Mouse (Mus musculus) granulocyte monocyte progenitor cell, adult 5-6 weeks (primary cell): ENCODE data around the gene Gm28374. TPM values are rescaled to one million over a fixed set of nuclear protein-coding genes. Genes with fewer than 3 reads are reported as not detected.
"Not testable (repeated sequence)": the region's sequence is repeated elsewhere in the genome, so short reads cannot be mapped to it uniquely, and the experiment has no call there.

ENCODE experiments used
- ATAC-seq: replicated peaks from 2 replicates; pipeline ENCODE4 v1.8.0; 2016; ENCODE audit warnings: mild to moderate bottlenecking, moderate TSS enrichment, inconsistent platforms; ENCODE audit not compliant: poor library complexity, severe bottlenecking
- total RNA-seq, 2 experiments: library from RNA; stranded (forward) in 1 of 2; stranded (reverse) in 1 of 2; fragments of 200-712, 200-1000 nt in 1 of 2; fragments of >200 nt in 1 of 2; fragmentation: Nextera tagmentation in 1 of 2; gene quantifications; 2 replicates each; pipeline ENCODE4 v1.2.3; 2014 to 2017

The Gm28374 gene
- total RNA-seq, 2 experiments from 2014 or later, result not detected

- no peak for ATAC-seq
Measured at GRCm38 (mm10) chr19:6058966-6059365, 23.1 kb downstream of the Gm28374 start.

GRCm38 (mm10) chr19:6058513-6058912, 23.5 kb downstream of the Gm28374 start:
- ATAC-seq, result no peak

- peak; percentile 76 for ATAC-seq
Measured at GRCm38 (mm10) chr19:6057313-6058096, 24.6 kb downstream of the Gm28374 start, which contains the start of the genes Mrpl49 and Fau. Gene Mrpl49 (minus strand): TSS chr19:6057785. Gene Fau (plus strand): TSS chr19:6057844.

GRCm38 (mm10) chr19:6056696-6057095, 25.4 kb downstream of the Gm28374 start:
- ATAC-seq, result no peak

- ATAC-seq, result no peak
Measured at GRCm38 (mm10) chr19:6054296-6054695, 27.8 kb downstream of the Gm28374 start.

GRCm38 (mm10) chr19:6052516-6052915, 29.5 kb downstream of the Gm28374 start:
- no peak for ATAC-seq

GRCm38 (mm10) chr19:6048681-6049410, 33.2 kb downstream of the Gm28374 start:
- no peak for ATAC-seq

GRCm38 (mm10) chr19:6047899-6048166, 34.2 kb downstream of the Gm28374 start:
- ATAC-seq, result no peak

GRCm38 (mm10) chr19:6047154-6047898, 34.7 kb downstream of the Gm28374 start:
- no peak for ATAC-seq

GRCm38 (mm10) chr19:6046294-6047153, 35.5 kb downstream of the Gm28374 start, which contains the start of gene Syvn1:
Gene Syvn1 (plus strand): TSS chr19:6046576.
- ATAC-seq, result peak; percentile 78

GRCm38 (mm10) chr19:6045366-6046293, 36.4 kb downstream of the Gm28374 start:
- peak; percentile 2; the same call in 1 of the 2 replicates for ATAC-seq

- not testable (repeated sequence) for ATAC-seq
Measured at GRCm38 (mm10) chr19:6044102-6044501, 38.0 kb downstream of the Gm28374 start.

- no peak for ATAC-seq
Measured at GRCm38 (mm10) chr19:6042293-6042692, 39.8 kb downstream of the Gm28374 start.

- ATAC-seq, result no peak
Measured at GRCm38 (mm10) chr19:6040002-6040401, 42.1 kb downstream of the Gm28374 start.

GRCm38 (mm10) chr19:6038326-6038725, 43.7 kb downstream of the Gm28374 start:
- no peak for ATAC-seq

GRCm38 (mm10) chr19:6037695-6038094, 44.4 kb downstream of the Gm28374 start:
- no peak for ATAC-seq

- peak; percentile 88 for ATAC-seq
Measured at GRCm38 (mm10) chr19:6035966-6036585, 46.0 kb downstream of the Gm28374 start.

- ATAC-seq, result no peak
Measured at GRCm38 (mm10) chr19:6030520-6031280, 51.4 kb downstream of the Gm28374 start.
